ENCODE assay signal across 18 mouse cellular contexts in genomic region chr11:36454076-36454475, GRCm38 (mm10).
"Had no signal": no experiment of that assay in that cellular context is flagged by ENCODE, and none has a peak within 500 bp of the region (broad histone marks: within the 10 kb centered on the region; RNA-seq: fewer than 3 reads in every experiment).

No protein-coding gene starts in this region.

- H3K4me1 ChIP-seq: kidney, embryonic 15.5 days; limb, embryonic 10.5 days; stomach, embryonic 15.5 days had no signal

- H3K4me3 ChIP-seq: kidney, embryonic 15.5 days; limb, embryonic 10.5 days; limb, embryonic 13.5 days; lung, embryonic 15.5 days; midbrain, embryonic 12.5 days; stomach, embryonic 15.5 days had no signal

- ATAC-seq: intestine, postnatal 0 days had no signal

- H3K4me2 ChIP-seq: kidney, embryonic 15.5 days; limb, embryonic 13.5 days; lung, embryonic 15.5 days; midbrain, embryonic 12.5 days; stomach, embryonic 15.5 days had no signal

- H3K9ac ChIP-seq: kidney, embryonic 15.5 days; limb, embryonic 13.5 days; liver, embryonic 14.5 days; lung, embryonic 15.5 days; midbrain, embryonic 12.5 days; stomach, embryonic 15.5 days had no signal

- H3K36me3 ChIP-seq: kidney, embryonic 15.5 days; limb, embryonic 10.5 days; limb, embryonic 13.5 days; lung, embryonic 15.5 days; midbrain, embryonic 12.5 days; stomach, embryonic 15.5 days had no signal

- DNase-seq: kidney, adult 8-10 months; kidney, postnatal 10 days; kidney, postnatal 36 days; liver; lung, adult 18-20 months; lung, postnatal 10 days; lung, postnatal 36 days; right cerebral cortex, postnatal 25 days; spleen, adult 18-20 months; thymus, postnatal 25 days had no signal

- H3K9me3 ChIP-seq: kidney, embryonic 15.5 days; limb, embryonic 10.5 days; limb, embryonic 13.5 days; lung, embryonic 15.5 days; midbrain, embryonic 12.5 days; stomach, embryonic 15.5 days had no signal

- H3K27ac ChIP-seq: kidney, embryonic 15.5 days; limb, embryonic 10.5 days; limb, embryonic 13.5 days; liver, embryonic 14.5 days; lung, embryonic 15.5 days; midbrain, embryonic 12.5 days; stomach, embryonic 15.5 days had no signal

- H3K27me3 ChIP-seq: kidney, embryonic 15.5 days; limb, embryonic 13.5 days; lung, embryonic 15.5 days; midbrain, embryonic 12.5 days; stomach, embryonic 15.5 days had no signal
